Mouse (Mus musculus): ENCODE measurements around the gene Plxna4.

Gene Plxna4

DNA sequence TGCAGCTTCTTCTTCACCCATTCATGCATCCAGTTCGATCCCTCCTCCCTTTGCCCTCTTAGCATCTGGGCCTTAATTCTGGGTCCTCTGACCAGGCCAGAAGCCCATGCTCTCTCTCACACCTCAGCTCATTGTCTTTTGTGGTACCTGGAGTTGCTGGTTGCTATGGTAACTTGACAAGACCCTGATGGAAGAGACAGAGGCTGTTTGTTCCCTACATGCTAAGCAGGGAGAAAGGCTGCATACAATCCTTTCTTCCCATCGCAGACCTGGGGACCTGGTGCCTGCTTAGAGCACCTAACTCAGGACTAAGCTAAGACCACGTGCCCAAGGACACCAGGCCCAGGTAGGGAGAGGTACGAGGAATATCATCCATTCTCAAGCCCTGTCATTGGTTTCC is 443.2 kb downstream of the Plxna4 start:
- DNase-seq, result no peak

DNA sequence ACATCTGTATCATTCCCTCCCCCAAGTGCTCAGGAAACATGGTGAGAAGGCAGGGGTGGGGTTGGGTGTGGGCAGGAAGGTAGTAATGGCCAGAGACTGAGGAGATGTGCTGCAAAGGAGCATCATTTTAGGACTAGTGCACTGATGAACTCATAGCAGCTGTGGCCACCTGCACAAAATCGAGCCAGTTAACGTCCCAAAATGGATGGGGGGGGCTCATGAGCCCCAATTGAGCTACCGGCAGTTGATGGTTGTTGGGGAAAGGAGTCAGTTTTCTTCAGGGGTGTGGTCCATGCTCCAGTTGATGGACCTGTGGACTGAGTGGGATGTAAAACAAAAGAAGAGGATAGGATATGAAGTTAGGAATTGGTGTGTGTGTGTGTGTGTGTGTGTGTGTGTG is 448.5 kb downstream of the Plxna4 start:
- DNase-seq, result no peak

DNA sequence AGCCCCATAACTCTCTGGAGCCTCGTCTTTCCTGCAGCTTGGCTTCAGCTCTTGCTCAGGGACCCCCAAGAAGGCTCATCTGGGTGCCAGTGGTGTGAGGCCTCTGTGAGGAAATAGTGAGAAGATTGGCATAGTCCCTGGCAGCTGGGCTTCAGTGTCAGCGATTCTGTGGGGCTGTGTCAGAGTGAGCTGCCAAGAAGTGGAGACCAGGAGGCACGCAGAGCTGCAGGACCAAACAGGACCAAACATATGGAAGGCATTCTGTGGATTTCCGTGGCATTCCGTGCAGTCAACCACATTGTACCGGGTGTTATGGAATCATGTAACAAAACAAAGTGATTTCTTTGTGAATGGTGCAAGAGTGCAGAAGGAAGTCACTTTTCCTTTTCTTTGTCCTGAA is 461.1 kb downstream of the Plxna4 start:
- no peak for DNase-seq

DNA sequence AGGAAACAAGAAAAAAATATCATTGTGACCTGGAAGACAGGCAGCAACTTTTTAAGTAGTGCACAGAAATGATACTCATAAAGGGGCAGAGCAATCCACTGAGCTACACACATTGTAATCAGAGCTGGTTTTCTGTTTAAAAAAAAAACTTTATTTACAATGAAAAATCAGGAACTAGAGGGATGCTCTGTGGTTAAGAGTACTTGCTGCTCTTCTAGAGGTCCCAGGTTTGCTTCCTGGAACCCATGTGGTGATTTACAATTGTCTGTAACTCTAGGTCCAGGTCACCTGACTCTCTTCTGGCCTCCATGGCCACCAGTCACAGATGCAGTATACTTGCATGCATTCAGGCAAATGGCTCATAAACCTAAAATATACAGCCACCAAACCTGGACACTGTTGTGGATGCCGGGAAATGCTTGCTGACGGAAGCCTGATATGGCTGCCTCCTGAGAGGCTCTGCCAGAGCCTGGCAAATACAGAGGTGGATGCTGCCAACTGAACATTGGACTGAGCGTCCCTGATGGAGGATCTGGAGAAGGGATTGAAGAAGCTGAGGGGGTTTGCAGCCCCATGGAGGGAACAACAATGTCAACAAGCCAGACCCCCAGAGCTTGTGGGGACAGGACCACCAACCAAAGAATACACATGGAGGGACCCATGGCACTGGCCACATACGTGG is 465.3 kb downstream of the Plxna4 start:
- no peak for DNase-seq

DNA sequence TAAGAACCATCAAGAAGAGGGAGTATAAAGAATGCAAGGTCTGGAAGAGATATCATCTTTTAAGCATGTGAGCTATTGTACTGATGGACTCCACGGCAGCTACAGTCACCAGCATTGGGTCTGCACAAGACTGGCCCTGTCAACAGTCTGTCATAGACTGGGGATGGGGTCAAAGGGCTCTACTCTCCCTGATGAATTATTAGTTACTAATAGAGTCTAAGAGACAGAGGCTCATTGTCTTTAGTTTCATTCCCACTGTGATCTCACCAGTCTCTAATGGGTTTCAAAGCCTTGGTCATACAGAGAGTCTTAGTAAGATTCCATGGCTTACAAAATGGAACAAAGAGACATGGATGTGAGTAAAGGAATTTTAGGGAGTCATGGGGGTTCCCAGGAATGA is 467.1 kb downstream of the Plxna4 start:
- DNase-seq, result no peak

DNA sequence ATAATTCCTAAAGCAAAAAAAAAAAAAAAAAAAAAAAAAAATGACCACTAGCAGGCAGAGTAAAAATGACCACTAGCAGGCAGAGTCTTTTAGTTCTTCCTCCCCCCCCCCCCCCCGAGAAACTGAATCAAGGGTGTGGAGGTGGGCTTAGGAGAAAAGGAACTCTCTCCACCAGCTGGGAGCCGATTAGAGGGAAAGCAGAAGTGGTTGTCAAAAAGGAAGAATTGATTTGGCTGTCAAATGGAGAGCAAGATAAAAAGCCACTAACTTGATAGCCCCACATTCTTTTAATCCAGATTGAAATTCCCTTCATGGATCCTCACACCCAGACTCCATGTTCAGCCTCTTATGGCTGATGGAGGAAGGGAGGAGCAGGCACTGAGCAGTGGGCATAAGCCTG is 478.8 kb downstream of the Plxna4 start:
- DNase-seq, result no peak

DNA sequence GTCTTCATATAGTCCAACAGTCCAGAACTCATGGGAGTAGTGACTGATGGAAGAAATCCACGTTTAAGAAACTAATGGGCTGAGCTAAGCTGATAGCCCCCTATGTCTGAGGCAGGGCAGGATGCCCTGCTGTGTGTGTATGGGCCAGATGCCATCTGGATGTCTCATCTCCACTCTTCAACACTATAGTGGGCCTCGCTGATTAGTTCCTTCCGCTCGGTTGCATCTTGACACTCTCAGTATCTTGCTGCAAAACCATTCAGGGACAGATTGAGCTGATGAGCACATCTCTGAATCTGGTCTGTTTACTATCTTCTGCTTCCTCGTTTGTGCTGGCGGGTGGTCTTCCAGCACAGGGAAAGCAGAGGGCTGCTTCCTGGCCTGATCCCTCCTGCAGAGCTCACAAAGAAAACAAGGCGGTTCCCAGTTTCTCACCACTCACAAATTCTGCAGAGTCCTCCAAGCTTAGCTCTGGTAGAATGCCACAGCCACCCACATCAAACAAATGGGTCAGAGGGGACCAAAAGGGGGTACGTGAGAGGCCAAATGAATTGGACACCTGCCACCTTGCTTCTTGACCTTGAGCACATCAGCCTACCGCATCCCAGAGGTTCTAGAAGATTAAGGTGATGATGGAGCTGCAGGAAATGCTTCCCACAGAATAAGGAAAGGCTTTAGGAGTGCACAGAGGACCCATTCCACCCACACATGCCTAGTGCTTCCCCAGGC is 482.3 kb downstream of the Plxna4 start:
- no peak for DNase-seq
